25 mouse cellular contexts compared by ENCODE assay signal in genomic region chrX:140432786-140433185, GRCm38 (mm10). TPM values are rescaled to one million over a fixed set of nuclear protein-coding genes. Genes with fewer than 3 reads are reported as not detected.
DNase-seq lines count a peak whose midpoint lies in the region; ATAC-seq and TF ChIP-seq lines count a peak whose summit lies in the region.
"Had no signal": no experiment of that assay in that cellular context is flagged by ENCODE, and none has a peak within 500 bp of the region (broad histone marks: within the 10 kb centered on the region; RNA-seq: fewer than 3 reads in every experiment).

No protein-coding gene starts in this region.

- no peaks in the 10 kb centered on the region for H3K27me3 ChIP-seq in heart, embryonic 14.5 days (ENCODE audit: control insufficient read depth, insufficient read depth, low read length)
- no peaks in the 10 kb centered on the region for H3K27me3 ChIP-seq in testis, adult 2 months (ENCODE audit: control insufficient read depth, insufficient read depth, low read length)

- peak; percentile 20 for DNase-seq in cerebellum, adult 9-11 months
- DNase-seq in heart, adult 9 months (ENCODE audit: low spot score in 2 of 2): no peak
- DNase-seq in testis, postnatal 14 days (ENCODE audit: low spot score): no peak
- no peak for DNase-seq in ovary, postnatal 14 days (ENCODE audit: low spot score)
- DNase-seq: adrenal gland, adult 2 months; adrenal gland, postnatal 36 days; gastrocnemius, postnatal 10 days; kidney, adult 2 months; layer of hippocampus, postnatal 36 days; liver; lung, adult 2 months; lung, postnatal 10 days had no signal

- no peak for TF ChIP-seq POLR2A in testis, adult 2 months (IDR thresholded peaks at IDR 0.05; ENCODE audit: control insufficient read depth, low read depth, low read length)

- no peaks in the 10 kb centered on the region for H3K36me3 ChIP-seq in heart, embryonic 14.5 days (ENCODE audit: control insufficient read depth, insufficient read depth, low read length)
- H3K36me3 ChIP-seq in testis, adult 2 months (ENCODE audit: control insufficient read depth, insufficient read depth, low read length): no peaks in the 10 kb centered on the region
- H3K36me3 ChIP-seq: embryonic facial prominence, embryonic 10.5 days; embryonic facial prominence, embryonic 15.5 days had no signal

- no peak overlapping the region for H3K27ac ChIP-seq in heart, embryonic 14.5 days (replicated peaks in 1 of 2; ENCODE audit: control insufficient read depth in 1 of 2, insufficient read depth in 1 of 2, low read depth in 2 of 2, low read length in 2 of 2)
- H3K27ac ChIP-seq in testis, adult 2 months (ENCODE audit: control insufficient read depth, insufficient read depth, low read depth, low read length): no peak overlapping the region
- H3K27ac ChIP-seq: embryonic facial prominence, embryonic 10.5 days; embryonic facial prominence, embryonic 15.5 days; forebrain, embryonic 13.5 days; kidney, postnatal 0 days; liver, embryonic 14.5 days; macrophage; midbrain, embryonic 13.5 days; neural tube, embryonic 13.5 days had no signal

- H3K4me3 ChIP-seq in heart, embryonic 14.5 days (ENCODE audit: control insufficient read depth in 1 of 2, insufficient read depth in 1 of 2, low read depth in 1 of 2, low read length in 2 of 2): no peak overlapping the region
- 0 out of 2 replicates have a peak overlapping the region, but pooled peaks have one; percentile 20 for H3K4me3 ChIP-seq in testis, adult 2 months (ENCODE audit: control insufficient read depth, low read depth, low read length)
- H3K4me3 ChIP-seq: embryonic facial prominence, embryonic 10.5 days; embryonic facial prominence, embryonic 15.5 days; forebrain, embryonic 13.5 days; midbrain, embryonic 13.5 days; neural tube, embryonic 13.5 days had no signal

- H3K4me2 ChIP-seq in heart, embryonic 14.5 days (ENCODE audit: low read length): peak overlapping the region; percentile 35; the same call in 1 of the 2 replicates
- H3K4me2 ChIP-seq: embryonic facial prominence, embryonic 15.5 days; forebrain, embryonic 13.5 days; midbrain, embryonic 13.5 days; neural tube, embryonic 13.5 days had no signal

- no peak overlapping the region for H3K9ac ChIP-seq in heart, embryonic 14.5 days (ENCODE audit: low read length)
- H3K9ac ChIP-seq: embryonic facial prominence, embryonic 15.5 days; forebrain, embryonic 13.5 days; liver, embryonic 14.5 days; midbrain, embryonic 13.5 days; neural tube, embryonic 13.5 days had no signal

- peaks cover 0 to 2% of the 10 kb centered on the region in 2 experiments; a peak in 1 of 4 replicates for H3K4me1 ChIP-seq in heart, embryonic 14.5 days (ENCODE audit: control insufficient read depth in 2 of 2, insufficient read depth in 2 of 2, low read length in 2 of 2)
- no peaks in the 10 kb centered on the region; the same call in none of the 2 replicates for H3K4me1 ChIP-seq in testis, adult 2 months (ENCODE audit: control insufficient read depth, insufficient read depth, low read length)
- H3K4me1 ChIP-seq: embryonic facial prominence, embryonic 10.5 days; embryonic facial prominence, embryonic 15.5 days; forebrain, embryonic 13.5 days; midbrain, embryonic 13.5 days; neural tube, embryonic 13.5 days had no signal

- no peak for TF ChIP-seq CTCF in testis, adult 2 months (IDR thresholded peaks at IDR 0.05; ENCODE audit: control insufficient read depth, insufficient read depth, insufficient replicate concordance, low read depth, low read length)

- ATAC-seq in cerebellum, adult (ENCODE audit: insufficient number of reproducible peaks, low FRiP score, low TSS enrichment): no peak
- ATAC-seq in heart, embryonic 14.5 days (ENCODE audit: insufficient number of reproducible peaks, insufficient read depth, low FRiP score, low read depth): peak; percentile 24; the same call in 1 of the 2 replicates
- ATAC-seq: activated CD4-positive, CD25-positive, alpha-beta regulatory T cell, adult 4 months; forebrain, embryonic 13.5 days; hindbrain, embryonic 16.5 days; midbrain, embryonic 13.5 days had no signal

- H3K9me3 ChIP-seq in heart, embryonic 14.5 days (ENCODE audit: control insufficient read depth, low read length): no peaks in the 10 kb centered on the region
- H3K9me3 ChIP-seq: embryonic facial prominence, embryonic 10.5 days; embryonic facial prominence, embryonic 15.5 days; forebrain, embryonic 13.5 days; midbrain, embryonic 13.5 days; neural tube, embryonic 13.5 days had no signal

- WGBS in heart, embryonic 14.5 days: 74% methylated on average over 11 of the region's 11 CpGs

RNA-seq across cellular contexts. Expression of gene Prps1, which starts 23.6 kb away (rescaled TPM):
- 53.7 and 60.8 TPM in 2 replicates for polyA plus RNA-seq in heart, embryonic 14.5 days (2014; fragmentation: Nextera tagmentation; extraction: Ambion mirVana)
- 6.0 and 9.0 TPM in 2 replicates for polyA plus RNA-seq in testis, adult 2 months (2012; rRNA removed)
